Mouse (Mus musculus) G1E-ER4 (cell line): ENCODE results near the gene Gm14862. TPM values are rescaled to one million over a fixed set of nuclear protein-coding genes. Genes with fewer than 3 reads are reported as not detected.
"Not testable (repeated sequence)": the region's sequence is repeated elsewhere in the genome, so short reads cannot be mapped to it uniquely, and the experiment has no call there.

Experiments
- GATA1 ChIP-seq: IDR thresholded peaks from one replicate; pipeline ENCODE4 v1.8.0; 2012; ENCODE audit warnings: low read length, inconsistent platforms
- polyA plus RNA-seq: library from polyadenylated mRNA; stranded (reverse); fragments of >175 nt; gene quantifications from 2 replicates; pipeline ENCODE4 v1.2.3, GENCODE M21; 2012

Gene Gm14862
- polyA plus RNA-seq, result not detected in 2 replicates

DNA sequence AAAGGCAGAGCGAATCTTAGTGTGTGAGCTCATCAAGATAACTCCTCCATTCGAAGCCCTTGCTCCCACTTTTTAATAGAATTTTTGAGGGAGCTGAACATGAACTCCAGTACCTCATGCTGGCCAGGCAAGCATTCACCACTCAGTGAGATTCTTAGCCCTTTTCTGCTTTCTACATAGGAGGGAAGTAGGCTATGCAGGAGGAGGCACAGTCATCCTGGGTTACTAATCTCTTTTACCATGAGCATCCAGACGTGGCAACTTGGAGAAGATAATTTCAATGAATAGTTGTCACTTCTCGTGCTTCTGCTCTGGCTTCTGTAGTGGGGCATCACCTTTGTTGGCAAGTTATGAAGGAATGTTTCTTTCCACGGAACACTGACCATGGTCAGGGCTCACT lies at the start of gene Gm14862:
Gene Gm14862, minus strand, starts transcription at position 134 of the 400 bp plus-strand sequence.
- no peak for TF ChIP-seq GATA1

DNA sequence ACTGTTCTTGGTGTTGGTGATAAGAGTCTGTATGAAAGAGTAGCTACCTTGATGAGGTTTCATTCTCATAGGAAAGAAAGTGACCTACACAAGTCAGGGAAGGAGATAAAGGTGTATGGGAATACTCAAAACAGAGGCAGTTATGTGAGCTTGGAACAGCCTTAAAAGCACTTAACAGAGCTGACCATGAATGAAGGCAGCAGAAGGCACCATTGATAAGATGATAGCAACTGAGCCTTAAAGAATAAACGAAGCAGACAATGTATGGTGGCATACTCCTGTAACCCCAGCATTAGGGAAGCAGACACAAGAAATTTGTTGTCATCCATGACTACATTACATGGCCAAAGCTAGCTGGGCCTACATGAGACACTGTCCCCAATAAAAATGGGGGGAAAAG lies 46.8 kb upstream of the Gm14862 start:
- TF ChIP-seq GATA1, result no peak

DNA sequence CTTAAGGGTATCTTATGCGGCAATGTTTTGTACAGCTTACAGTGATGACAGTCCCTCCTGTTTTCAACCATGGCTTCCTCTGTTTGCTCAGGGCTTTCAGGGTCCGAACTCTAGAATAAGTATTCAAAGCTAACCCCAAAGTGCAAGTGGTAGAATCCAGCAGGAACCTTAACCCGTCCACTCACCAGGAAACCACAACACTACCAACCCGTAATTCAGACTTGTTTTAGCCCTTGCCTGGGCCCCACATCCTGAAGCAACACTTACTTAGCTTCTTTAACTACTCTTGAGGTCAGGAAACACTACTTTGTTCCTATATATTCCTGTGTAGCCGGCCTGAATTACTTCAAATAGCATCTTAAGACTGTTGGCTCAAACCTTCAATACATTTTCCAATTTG lies 46.1 kb upstream of the Gm14862 start:
- no peak for TF ChIP-seq GATA1

DNA sequence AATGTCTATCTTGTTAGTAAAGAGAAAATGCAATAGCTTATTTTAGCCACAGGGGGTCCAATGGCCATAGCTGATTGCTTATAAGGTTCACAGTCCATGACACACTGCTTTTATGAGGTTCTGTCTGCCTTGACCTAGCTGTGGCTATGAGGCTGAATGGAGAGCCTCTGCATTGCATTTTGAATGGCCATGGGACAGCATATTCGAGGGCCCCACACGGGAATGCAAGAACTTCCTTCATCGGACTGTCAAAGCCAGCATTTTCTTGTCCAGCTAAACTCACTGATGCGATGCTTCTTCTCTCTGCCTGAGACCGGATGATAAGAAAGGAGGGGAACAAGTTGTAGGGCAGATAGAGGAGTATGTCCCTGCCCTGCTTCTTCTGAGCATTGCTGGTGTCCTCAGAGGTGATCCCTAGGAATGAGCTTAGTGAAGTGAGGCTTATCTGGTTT lies 41.7 kb upstream of the Gm14862 start:
- no peak for TF ChIP-seq GATA1

DNA sequence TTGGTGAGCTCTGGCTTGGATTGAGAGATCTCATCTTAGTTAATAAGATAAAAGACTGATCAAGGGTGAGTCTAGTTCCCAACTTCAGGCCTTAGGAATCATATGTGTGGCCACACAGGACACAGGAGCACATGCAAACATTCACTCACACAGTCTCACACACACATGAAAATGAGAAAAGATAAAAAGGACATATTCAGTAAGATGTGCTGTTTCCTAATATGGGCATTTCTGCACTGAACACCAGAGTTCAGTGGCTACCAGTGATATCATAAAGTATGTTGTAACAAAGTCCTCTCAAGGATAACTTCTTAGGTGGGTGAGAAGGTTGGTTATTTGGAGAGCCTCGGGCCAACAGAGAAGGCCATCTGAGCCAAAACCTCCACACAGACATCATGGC lies 26.8 kb upstream of the Gm14862 start, which contains the start of gene H2al1m:
Gene H2al1m, plus strand, starts transcription at position 301 of the 400 bp plus-strand sequence.
- TF ChIP-seq GATA1, result not testable (repeated sequence)

DNA sequence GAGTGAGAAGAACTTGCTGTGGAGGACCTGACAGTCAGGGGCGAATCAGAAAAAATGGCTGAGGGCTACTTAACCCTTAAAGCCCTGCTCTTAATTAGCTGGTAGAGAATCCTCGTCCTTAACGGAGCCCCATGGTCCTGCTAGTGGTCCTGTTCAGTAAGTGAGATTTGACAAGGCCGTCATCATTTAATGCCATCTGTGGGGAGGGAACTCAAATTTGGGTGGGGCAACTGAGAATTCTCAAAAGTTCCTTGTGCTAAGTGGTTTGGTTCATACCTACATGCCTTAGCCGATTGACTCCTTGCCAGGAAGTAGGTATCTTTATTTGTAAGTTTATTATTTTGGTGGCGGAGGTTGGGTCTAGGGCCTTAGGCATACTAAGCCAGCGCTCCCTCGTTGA lies 17.6 kb upstream of the Gm14862 start:
- no peak for TF ChIP-seq GATA1

DNA sequence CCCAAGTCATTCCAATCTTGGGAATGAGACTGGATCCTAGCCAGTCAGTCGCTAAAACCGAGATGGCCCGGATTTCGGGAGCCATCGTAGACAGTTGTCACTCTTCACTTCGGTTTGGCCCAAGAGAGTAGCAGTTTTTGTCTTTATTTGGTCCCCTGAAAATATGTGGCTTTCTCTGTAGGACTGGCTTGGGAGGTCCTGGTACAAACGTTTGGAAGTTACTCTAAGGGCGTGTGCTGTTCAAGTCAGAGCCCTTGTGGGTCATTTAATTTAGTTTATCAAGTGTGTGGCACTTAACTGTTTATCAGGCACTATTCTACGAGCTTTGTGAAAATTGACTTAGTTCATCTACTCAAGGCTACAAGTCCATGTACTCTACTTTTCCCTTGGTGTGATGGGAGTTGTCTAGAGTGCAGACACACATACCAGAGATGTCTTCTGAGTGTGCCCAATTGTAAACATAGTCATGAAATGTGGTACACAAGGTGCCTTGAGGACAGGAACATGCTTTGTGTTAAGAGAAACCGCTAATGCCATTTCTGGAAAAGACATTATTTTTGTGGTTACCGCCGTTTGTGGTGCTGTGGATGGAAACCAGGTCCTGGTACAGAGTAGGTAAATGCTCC lies 16.8 kb upstream of the Gm14862 start:
- no peak for TF ChIP-seq GATA1

DNA sequence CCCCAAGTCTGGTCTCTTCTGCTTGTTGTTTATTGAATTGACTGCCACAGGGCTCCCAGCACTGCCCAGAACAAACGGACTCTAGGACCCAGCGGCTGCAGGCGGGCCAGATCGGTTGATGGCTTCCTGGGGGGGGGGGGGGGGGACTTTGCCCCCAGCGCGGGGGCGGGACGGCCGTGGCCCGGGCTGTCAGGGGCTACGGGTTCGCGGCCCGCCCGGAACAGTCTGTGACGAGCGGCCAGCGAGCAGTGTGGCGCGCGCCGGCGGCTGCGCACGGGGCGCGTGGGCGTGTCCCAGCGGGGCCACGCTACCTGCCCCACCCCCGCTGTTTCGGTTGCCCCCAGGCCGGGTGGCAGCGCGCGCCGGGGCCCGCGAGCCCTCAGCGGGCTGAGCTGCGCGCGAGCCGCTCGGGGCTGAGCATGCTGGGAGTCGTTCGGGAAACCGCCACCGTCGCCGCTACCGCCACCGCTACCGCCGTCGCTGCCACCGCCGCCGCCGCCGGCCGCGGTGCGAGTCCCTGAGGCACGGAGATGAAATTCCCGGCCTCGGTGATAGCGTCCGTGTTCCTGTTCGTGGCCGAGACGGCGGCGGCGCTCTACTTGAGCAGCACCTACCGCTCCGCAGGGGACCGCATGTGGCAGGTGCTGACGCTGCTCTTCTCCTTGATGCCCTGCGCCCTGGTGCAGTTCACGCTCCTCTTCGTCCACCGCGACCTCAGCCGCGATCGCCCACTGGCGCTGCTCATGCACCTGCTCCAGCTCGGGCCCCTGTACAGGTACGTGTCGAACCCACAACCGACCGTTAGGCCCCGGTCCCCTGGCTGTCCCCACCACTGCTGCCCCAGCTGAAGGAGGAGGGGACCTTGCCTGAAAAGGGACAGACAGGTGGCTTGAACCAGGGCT lies 16.0 kb upstream of the Gm14862 start, which contains the start of gene Xk:
Gene Xk, plus strand, starts transcription at position 297 of the 902 bp plus-strand sequence.
- no peak for TF ChIP-seq GATA1

DNA sequence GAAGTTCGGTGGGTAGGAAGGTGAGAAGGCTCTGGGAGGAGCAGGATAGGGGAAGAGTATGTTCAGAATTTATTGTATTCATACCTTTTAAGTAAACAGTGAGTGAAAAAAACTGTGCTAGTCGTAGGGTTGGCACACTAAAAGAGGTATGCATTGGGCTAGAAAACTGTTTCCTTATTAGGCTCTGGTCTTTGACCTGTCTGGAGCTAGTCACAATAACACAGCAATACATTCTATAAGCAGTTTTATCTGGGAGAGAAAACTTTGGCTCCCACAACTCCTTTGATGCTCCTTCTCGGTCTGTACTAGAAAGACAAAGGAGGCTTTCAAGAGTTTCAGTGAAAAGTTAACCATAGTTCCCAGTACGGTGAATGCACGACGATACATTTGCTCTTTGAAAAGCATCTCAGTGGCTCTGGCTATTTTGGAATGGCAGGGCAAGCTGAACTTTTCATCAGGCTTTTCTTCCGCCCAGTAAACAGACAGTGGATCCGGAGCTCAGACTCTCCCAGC lies 15.3 kb upstream of the Gm14862 start:
- TF ChIP-seq GATA1, result no peak

DNA sequence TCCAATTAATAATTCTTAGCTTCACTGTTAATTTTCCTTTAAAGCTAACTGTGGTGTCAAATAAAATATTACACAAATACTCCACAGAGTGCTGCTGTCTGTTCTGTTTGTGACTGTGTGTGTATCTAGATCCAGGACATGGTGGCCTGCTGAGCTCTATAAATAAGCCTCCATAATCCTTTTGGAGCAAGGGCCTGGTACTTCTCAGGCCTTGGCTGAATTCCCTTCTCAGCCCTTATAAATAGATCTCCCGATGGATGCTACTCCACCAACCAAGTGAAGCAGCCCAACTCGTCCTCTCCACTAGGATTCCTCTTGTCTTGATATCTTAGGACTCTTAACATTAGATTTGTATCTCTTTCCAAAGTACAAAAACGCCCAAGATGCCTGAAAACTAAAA lies 14.4 kb upstream of the Gm14862 start:
- TF ChIP-seq GATA1, result no peak

DNA sequence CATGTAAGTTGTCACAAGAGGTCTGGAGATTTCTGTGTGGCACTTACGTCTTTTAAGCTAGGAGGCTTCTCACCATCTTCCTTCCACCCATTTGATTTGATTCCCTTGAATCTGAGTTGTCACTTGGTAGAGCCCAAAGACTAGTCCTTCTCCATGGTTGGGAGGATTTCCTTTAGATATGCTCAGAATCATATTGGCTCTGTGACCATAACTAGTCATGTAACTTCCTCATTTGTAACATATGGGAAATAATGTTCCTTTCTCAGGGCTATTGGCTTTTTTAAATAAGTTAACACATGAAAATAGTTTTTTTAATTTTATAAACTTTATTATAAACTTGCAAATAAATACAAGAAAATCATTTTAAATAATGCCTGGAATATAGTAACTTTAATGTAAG lies 2.6 kb upstream of the Gm14862 start:
- no peak for TF ChIP-seq GATA1

DNA sequence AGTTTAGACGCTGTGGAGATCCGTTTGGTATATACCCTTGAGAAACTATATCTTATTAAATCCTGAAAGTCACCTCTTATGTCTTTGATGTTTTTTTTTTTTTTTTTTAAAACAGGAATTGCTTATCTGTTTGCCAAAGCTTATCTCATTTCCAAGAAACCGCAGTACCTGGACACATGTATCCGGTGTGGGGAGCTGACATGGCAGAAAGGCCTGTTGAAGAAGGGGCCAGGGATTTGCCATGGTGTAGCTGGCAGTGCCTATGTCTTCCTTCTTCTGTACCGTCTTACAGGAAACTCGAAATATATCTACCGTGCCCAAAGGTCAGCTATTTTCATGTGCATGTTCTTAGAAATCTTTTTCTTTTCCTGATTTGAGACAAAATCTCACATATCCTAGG lies 1.1 kb upstream of the Gm14862 start:
- TF ChIP-seq GATA1, result no peak

DNA sequence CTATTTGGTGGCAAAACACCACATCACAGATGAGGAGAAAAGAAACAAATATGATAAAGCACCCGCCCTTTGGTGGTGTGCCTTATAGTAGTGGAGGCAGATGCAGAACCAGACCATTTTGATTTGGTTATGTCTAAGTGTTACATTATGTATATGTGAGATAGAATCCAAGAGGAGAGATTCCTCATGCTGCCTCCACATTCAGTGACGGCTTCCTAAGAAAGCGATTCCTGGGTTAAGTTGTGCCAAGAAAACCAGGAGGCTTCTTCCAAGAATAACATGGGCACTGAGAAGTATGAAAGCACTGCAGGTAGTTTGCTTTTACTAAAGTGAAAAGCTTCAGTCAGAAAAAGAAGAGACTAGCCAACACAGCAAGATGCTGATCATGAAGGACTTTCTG lies 1.8 kb downstream of the Gm14862 start:
- no peak for TF ChIP-seq GATA1

DNA sequence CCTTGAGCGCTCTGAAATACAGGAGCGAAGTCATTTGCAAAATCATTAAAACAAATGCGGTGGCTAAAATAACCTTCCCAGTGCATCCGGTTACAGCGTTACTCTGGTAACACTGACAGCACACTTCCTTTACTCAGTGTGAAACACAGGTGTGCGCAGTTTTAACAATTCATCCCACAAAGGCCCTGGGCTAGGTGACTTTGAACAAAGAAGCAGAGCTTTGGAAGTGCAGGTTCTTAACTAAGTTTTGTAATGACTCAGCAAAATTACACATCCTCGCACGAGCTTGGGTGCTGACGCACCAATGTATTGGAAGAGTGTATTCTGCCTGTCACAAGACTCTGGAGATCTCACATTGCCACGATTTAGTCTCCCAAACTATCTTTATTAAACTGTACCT lies 2.7 kb downstream of the Gm14862 start:
- TF ChIP-seq GATA1, result no peak

DNA sequence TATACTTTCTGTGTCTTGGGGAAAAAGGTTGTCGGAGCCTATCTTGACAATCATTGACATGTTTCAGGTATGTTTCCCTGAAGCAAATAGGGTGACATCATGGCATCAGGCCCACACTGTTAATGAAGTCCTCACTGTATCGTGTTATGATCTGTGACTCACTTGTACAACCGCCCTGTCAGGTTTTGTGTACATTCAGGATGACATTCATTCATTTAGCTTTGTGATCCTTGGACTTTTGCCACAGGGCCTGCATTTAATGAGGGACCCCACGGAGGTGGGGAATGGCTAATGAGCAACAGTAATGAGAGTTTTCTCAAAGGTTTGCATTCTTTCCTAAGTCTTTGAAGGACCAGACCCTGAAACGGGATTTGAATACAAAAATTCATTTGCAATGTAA lies 7.8 kb downstream of the Gm14862 start:
- no peak for TF ChIP-seq GATA1

DNA sequence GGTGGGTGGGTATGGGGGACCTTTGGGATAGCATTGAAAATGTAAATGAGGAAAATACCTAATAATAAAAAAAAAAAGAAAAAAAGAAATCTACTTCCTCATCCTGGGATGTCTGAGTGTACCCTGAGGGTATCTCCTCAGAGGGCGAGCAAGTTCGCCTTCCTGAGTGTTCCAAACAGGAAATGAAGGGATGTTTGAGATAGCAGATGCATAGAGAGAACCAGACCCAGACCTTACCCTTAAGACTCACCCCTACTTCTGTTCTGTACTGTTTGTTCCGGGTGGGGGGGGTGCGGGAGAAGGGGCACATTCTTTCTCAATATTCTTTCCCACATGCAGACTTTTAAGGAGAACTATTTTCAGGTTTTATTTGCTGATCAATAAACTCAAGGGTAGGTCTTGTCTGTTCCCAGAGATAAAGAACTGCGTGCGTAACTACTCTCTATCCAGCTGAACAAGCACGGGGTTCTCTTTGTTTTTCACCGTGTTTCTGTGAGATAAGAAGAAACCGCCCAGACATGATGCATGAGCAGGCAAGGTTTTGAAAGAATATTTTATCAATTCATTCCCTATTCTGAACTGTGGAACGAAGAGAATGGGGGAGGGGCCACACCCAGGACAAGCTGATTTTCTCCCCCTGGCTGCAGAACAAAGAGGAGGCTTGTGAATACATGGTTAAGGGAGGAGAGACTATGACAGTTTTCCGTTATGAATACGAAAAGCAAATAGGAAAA lies 11.9 kb downstream of the Gm14862 start:
- TF ChIP-seq GATA1, result peak; percentile 30
